Mouse (Mus musculus): Measurements from ENCODE around the gene Gm17334.

Gm17334 gene

DNA sequence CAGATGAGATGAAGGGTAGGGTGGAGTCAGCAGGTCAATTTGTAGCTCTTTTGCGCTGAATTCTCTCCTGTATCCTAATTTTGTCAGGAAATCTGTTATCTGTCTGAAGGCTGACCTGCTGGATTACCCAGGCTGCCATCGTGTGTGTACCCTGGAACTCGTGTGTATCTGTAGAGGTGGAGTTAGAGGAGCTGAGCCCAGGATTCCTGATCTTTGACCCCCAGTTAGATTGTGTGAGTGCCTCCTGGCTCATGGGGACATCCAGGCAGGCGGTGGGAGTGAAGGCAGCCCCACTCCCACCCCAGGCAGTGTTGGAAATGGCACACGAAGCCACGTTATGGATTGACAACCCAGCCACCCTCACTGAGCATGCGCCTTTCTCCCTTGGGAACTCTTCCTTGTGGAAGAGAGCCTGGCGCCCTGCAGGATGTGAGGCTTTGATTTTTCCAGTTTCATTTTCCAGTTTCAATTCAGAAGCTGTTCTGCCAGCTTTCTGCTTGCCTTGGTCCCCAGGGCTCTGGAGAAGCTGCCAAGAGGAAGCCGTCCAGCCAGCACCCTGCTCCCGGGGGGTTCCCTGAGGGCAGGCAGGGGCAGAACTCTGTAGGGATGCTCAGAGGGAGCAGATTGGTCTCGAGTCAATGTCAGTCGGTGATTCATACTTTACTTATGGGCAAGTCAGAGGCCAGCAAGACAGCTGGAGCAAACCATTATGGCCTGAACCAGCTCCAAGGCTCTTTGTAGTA is 23.6 kb upstream of the Gm17334 start:
- DNase-seq, result peak; percentile 86

DNA sequence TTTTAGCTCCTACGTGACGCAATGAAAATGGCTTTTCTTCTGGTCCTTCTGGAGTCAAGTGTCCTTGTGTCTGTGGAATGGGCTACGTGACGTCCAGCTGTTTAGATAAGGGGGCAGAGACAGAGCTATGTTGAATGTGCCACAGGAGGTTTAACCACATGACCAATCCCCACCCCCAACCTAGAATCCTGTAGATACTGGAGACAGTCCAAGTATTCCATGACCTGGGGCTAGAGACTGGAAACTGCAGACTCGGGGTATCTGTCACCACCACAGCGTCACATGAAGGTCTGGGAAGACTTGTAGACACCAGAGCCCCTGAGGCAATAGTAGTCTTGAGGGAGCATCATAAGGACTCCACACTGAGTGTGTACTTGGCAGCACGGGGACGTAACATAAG is 22.8 kb upstream of the Gm17334 start:
- peak; percentile 43 for DNase-seq

DNA sequence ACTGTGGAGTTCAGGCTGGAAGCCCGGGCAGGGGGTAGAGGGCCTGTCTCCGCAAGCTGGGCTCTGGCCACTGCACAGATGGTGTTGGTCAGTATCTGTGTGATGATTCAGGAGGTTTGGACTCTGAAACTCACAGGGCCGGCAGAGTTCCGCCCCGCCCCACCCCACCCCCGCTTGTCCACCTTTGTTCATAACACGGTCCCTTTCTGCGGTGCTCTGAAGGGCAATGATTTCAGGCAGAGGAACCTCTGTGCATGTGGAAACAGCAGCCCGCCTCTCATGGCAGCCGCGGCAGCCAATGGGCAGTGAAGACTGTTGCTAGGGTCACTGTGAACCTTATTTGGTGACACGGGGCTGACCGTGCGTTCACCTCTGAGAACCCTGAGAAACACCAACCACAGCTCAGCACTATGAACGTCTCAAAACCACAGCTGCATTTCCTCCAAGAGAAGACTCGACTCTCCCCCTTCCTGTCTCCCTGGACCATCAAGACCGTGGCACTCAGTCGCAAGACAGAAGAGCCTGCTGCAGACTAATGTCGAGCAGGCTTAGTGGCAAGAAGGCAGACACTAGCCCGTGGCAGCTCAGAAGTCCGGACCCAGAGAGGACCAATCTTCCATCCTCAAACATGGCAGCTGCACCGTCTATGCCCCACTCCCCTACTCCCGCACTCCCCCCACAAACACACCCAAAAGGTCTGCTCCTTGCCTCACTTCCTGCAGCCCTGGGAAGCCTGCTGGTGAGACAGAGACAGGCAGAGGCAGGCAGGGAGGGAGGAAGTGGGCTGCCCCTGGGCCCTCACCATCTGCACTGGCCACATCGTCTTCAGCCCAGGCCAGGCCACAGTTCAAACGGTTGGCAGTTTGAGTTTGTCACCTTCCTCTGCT is 21.9 kb upstream of the Gm17334 start:
- DNase-seq, result peak; percentile 74

DNA sequence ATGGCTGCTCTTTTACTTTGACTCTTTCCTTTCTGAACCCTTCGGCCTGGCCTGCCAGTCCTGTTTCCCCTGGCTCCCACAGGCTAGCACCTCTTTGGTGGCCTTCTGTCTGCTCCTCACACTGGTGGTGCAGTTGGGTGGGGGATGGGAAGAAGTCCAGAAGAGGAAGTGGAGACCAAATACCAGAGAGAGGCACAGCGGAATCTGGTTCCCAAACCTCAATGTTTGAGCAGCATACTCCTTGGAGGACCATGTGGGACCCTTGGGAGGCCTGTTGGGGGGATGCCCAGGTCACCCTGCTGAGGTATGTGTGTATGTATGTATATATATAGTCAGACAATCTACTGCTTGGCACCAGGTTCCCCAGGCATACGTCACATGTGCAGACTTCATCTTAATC is 21.0 kb upstream of the Gm17334 start:
- peak; percentile 52 for DNase-seq

DNA sequence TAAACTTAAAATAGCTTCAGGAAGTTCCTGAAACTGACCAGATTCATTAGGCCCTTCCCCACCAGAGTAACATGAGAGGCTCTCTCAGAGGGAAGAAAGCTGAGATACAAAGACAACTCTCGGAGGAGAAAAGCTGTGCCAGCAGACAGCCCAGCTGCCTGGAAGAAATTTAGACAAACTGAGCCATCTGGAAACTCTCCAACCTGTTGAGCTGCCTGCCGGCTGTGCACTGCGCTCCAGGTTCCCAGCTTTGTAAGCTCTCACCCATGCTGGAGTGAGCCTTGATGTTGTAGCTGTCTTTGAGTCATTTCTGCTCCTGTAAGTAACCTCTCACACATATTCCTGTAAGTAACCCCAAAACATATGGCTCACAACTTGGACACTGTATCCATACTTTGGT is 20.0 kb upstream of the Gm17334 start:
- peak; percentile 69 for DNase-seq

DNA sequence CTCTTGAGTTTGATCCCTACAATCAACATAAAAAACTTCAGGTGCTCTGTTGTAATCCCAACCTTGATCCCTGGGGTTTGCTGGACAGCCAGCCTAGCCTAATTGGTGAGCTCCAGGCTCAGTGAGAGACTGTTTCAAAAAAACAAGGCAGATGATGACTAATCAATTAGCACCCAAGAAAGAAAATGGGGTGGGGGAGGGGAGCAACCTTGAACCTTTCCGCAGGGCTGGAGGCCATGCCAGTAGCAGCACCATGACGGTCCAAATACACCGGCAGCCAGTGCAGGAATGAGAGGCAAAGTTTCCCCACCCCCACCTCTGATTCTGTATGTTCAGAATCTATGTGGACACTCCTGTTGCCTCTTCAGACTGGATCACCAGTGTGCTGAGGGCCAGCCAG is 16.3 kb upstream of the Gm17334 start:
- no peak for DNase-seq

DNA sequence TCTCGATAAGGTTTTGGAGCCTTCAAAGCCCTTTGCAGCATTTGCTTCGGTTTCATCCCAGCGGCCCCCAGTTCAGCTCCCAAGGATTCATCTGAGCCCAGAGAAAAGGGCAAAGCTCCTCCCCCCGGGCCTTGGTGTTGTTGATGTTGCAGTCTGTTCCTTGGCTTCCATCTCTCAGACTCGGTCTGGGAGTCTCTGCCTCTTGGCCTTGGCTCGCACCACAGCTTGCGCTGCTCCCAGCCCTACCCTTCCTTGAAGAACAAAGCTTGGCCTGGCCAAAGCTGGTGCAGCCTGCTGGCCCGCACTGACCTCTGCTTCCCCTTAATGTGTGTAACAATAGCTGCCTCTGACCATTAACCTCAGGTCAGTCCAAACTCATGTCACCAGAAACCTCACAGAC is 15.2 kb upstream of the Gm17334 start:
- DNase-seq, result peak; percentile 85

DNA sequence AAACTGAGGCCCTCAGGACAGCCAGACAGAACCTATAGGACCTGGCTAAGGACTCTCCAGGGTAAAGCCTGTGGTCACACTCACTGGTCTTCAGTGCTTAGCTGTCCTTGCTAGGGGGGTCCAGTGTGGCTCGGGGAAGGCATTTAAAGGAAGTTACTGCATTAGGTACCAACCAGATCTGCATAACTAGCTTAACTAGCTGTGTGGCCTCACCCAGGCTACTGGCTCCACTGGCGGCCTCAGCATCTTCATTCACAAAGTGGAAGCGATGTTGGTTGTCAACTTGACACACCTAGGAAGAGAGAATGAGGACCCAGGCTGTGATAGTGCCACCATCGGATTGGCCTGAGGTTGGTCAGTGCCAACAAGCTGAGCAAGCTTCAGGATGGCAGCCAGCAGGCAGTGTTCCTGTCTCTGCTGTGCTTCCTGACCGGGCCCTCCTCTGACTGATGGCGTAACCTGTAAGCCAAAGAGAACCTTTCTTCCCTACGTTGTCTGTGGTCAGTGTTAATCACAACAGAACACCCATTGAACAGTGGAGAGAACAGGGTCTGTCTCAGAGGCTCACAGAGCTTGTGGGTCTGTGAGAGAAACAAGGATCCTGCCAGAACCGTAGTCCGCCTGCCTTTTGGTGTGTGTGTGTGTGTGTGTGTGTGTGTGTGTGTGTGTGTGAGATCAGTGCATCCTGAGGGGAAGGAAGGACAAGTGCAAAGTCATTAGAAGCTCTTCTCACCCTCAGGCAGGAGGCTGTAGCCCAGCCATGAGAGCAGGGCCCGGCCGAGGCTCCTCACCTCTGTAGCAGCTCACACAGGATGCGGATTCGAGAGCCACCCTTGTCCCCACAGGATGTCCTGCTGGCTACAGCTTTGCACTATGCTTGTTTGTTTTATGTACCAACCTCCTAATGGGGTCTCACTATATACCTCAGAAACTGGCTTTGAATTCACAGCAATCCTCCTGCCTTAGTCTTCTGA is 13.4 kb upstream of the Gm17334 start:
- peak; percentile 56 for DNase-seq

DNA sequence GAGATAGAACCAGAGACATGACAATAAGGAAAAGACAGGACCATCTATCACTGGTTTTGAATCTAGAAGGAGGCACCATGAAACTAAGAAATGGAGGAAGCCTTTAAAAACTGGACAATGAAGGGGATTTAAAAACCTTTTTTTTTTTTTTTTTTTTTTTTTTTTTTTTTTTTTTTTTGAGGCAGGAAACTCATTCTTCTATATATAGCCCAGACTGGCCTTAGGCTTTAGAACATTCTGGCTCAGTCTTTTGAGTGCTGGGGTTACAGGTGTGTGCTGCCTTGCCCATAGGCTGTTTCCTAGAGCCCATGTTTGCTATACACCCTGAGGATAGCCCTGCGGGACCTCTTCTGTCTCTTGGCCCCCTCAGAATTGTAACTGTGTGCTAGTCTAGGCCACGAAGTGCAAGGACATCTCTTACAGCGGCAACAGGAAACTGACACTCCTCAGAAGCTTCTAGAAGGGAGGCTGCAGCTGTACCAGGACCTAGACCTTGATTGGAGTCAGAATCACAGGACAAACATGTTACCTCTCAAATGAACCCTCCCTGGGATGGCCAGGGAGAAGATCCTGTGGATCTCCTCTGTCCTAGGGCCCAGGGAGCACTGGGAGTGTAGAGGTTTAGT is 12.4 kb upstream of the Gm17334 start:
- DNase-seq, result no peak

DNA sequence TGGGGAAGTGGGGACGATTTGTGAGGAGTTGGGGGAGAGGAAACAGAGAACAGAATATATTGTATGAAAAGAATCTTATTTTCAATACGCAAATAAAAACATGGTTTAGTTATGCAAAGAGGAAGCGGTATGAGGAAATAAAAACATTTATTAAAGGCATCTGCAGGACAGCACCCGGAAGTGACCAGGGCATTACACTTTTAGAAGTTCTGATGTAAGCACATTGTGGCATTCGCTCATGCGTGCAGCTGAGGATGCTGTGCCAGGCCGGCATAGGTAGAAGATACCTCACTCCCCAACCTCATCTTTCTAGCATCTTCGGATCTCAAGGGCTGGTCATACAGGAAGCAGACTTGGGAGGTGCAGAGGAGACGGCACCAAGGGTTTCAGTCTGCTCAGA is 10.3 kb upstream of the Gm17334 start:
- DNase-seq, result no peak

DNA sequence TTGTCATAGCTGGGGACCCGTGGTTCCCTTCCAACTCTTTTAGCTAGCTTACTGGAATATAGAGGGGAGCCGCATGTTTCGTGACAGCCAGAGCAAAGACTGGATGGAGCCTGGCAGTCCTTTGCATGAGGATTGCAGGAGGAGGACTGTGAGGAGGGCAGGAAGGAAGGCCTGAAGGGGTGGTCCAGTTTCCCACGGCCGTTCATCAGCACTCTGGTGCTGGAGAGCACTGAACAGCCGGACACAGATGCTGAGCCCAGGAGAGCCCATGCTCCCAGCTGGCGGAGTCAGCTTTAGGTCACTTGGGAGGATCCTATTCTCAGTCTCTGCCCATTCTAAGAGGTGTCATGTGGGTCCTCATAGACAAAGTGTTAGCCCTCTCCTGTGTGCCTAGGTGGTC is 9.0 kb upstream of the Gm17334 start:
- DNase-seq, result peak; percentile 61

DNA sequence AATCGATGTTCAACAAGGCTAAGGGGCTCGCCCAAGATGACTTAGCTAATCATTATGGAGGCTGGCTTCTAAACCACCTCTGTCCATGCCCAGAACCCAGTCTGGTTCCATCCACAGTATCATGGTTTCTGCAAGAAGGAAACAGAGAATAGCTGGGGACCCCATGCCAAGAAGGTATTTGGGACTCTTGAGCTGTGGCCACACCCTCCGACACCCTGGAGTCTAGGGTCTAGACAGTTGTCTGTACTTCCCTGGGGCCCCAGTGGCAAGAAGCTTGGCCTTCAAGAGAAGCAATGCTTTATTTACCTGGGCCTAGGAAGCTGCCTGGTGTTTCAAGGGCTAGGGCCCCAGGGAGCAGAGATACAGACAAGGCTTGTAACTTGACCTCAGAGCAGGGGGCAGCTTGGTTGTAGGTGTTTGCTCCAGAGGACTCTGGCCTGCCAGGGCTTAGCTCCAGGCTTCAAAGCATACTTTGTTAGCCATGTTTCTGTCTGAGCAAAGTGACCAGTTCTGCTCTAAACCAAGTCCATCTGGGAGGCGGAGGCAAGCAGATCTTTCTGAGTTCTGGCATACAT is 8.3 kb upstream of the Gm17334 start:
- DNase-seq, result no peak

DNA sequence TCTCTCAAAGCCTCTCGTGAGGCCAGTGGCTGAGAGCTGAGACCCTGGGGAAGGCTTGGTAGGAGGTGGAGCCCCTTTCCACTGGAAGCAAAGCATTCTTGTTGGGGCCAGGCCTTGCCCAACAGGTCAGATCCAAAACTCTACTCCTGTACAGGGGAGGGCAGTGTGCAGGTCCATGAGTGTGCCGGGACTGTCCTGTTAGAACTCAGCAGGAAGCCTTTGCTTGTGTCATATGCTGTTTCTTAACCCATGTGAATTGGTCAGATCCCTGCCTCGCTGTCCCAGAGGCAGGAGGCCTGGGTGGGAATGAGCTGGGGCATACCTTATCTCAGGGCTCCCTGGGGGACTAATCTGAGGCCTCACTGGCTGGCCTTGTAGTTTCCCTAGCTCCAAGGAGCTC is 7.3 kb upstream of the Gm17334 start:
- no peak for DNase-seq

DNA sequence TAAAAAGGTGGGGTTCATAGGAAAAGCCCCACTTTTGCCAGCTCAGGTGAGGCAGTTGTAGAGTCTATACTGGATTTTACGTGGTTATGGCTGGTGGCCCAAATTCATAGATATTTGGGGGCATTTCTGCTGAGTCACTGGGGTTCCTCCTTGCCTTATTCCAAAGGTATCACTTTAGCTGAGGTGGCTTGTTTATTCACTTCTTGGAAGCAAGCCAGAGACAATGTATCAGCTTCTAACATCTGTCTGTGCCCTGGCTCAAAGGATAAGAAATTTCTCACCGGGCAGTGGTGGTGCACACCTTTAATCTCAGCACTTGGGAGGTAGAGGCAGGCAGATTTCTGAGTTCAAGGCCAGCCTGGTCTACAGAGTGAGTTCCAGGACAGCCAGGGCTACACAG is 6.8 kb upstream of the Gm17334 start:
- no peak for DNase-seq

DNA sequence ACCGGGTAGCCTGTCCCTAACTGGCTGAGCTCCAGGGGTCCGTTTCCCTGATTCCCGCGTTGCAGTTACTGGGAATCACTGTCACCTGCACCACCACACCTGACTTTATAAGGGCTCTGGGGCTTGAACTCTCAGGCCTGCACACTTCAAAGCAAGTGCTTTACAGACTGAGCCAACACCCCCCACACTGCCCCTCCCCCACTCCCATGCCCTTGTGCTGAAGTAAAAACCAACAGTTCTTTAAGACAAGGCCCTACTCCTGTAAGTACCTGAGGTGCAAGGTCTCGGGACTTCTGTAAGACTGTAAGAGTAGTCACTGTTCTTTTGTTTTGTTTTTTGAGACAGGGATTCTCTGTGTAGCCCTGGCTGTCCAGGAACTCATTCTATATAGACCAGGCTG is 5.5 kb upstream of the Gm17334 start:
- no peak for DNase-seq

DNA sequence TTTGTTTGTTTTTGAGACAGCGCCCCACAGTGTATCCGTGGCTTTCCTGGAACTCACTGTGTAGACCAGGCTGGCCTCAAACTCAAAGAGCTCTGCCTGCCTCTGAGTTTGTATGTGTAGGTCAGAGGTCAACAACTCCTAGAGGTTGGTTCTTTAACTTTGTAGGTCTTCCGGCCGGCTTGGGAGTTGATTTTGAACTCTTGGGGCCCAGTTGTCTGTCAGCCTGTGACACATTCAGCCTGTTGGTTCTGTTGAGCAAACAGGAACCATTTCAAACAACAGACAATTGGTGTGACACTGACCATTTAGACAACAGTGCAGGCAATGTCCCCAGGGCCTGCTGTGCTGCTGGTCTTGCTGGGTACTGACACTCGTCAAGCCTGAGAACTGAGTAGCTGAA is 4.7 kb upstream of the Gm17334 start:
- DNase-seq, result no peak

DNA sequence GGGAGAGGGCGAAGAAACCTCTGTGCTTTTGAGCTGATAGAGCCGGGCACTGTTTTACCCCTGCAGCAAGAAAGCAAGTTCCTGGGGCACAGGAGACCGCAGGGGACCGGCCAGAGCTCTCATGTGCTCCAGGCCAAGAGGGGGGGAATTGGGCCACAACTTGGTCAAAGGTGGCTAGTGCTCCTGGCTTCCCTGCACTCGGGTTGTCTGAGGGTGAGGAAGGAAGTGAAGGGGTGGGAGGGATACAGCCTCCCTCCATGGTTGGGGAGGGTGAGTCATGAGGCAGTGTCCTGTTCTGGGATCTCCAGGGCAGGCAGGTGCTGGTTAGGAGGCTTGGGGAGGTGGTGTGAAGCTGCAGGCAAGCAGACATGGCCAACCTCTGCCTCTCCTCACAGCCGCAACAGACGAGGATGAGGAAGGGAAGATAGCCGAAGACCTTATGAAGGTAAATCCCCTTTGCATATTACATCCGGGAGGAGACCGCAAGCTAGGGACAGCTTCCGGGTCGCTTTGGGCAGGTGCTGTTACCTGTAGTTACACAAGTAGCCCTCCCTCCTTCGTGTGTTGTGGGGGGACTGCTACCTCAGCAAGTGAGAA is 1.8 kb upstream of the Gm17334 start:
- no peak for DNase-seq

DNA sequence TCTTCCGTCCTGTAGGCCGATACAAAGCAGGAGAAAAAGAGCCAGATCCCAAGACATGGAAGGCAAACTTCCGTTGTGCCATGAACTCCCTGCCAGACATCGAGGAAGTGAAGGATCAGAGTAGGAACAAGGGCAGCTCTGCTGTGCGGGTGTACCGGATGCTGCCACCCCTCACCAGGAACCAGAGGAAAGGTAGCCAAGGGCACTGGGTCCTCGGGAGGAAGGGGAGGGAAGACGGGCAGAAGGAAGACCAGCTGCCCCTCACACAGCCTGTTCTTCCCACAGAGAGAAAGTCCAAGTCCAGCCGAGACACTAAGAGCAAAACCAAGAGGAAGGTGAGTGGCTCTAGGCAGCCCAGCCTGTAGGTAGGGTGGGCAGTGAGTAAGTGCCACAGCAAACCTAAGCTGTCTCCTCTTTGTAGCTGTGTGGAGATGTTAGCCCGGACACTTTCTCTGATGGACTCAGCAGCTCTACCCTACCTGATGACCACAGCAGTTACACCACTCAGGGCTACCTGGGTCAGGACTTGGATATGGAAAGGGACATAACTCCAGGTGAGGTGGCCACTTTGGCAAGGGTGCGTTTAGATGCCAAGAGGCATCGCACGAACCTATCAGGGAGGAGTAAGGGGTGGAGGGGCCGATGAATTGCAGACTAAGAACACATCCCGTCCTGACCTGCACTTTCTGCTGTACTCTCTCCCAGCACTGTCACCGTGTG is 814 bp upstream of the Gm17334 start:
- no peak for DNase-seq

DNA sequence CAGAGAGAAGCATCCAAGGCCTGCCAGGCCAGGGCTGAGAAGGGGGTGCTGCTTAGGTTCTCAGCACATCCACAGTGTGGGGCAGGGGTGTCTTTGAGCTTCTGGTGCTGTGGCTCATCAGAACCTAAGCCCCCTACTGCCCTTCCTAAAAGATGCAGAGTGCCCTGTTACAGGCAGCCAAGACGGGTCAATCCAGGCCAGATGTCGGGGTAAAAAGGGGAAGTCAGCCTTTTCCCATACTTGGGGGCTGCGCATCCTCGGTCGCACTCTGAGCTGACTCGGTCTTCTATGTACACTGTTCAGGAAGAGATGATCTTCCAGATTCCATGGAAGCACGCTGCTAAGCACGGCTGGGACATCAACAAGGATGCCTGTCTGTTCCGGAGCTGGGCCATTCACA is 451 bp downstream of the Gm17334 start:
- no peak for DNase-seq

DNA sequence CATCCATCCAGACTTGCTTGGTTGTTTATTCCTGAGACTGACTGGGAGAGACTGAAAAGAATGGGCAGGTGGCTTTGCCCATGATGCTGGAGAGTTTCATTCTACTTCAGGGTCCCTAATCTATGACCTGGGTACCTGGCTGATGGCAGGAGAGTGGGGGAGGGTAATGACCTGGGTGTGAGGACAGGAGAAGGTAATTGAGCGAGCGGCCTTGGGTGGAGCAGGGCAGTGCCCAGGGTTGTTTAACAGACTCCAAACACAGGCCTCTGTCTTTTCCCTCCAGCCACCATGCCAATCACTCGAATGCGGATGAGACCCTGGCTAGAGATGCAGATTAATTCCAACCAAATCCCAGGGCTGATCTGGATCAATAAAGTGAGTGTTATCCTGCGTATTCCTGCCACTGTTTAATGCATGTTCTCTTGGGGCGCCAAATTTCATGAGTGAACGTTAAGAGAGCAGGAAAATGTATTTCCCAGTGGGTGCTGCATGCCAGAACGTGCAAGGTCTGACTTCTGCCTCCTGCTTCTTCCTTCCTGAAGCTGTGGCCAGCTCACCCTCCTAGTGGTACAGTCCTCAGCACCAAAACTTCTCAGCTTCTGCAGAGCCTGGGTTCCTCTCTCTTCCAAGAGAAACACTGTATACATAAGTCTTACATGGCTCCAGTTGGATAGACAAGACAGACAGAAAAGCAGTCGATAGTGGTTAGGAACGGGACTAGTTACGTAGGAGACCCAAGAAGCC is 1.8 kb downstream of the Gm17334 start:
- DNase-seq, result no peak
